Mouse (Mus musculus) ES-Bruce4 (cell line): ENCODE results near the gene Timm8a2.

ENCODE experiments used
- CTCF ChIP-seq: IDR thresholded peaks from one replicate; pipeline ENCODE4 v1.8.1; 2011; ENCODE audit warnings: low read depth, low read length
- POLR2A ChIP-seq: IDR thresholded peaks from one replicate; pipeline ENCODE4 v1.8.1; 2011; ENCODE audit warnings: low read length; ENCODE audit not compliant: insufficient read depth

GRCm38 (mm10) chr14:122011768-122012167 lies 22.7 kb upstream of the Timm8a2 start:
- TF ChIP-seq CTCF (no peak), POLR2A (no peak)
